10 mouse cellular contexts compared by ENCODE assay signal in genomic region chr7:75594801-75595200, GRCm38 (mm10).
DNase-seq lines count a peak whose midpoint lies in the region.
"Had no signal": no experiment of that assay in that cellular context is flagged by ENCODE, and none has a peak within 500 bp of the region (broad histone marks: within the 10 kb centered on the region; RNA-seq: fewer than 3 reads in every experiment).

No protein-coding gene starts in this region.

- H3K4me1 ChIP-seq in forebrain, embryonic 10.5 days: no peaks in the 10 kb centered on the region

- no peak overlapping the region for H3K27ac ChIP-seq in forebrain, embryonic 10.5 days

- no peak overlapping the region for H3K4me3 ChIP-seq in forebrain, embryonic 10.5 days
- H3K4me3 ChIP-seq: heart, embryonic 13.5 days had no signal

- H3K9me3 ChIP-seq in forebrain, embryonic 10.5 days: no peaks in the 10 kb centered on the region
- H3K9me3 ChIP-seq: heart, embryonic 13.5 days had no signal

- DNase-seq in cerebellum, postnatal 10 days: peak; percentile 72 to 76
- no peak for DNase-seq in cerebellum, adult 11-12 months
- peak; percentile 40 for DNase-seq in urinary bladder, postnatal 14 days (ENCODE audit: low spot score)
- no peak for DNase-seq in urinary bladder, adult 18-20 months (ENCODE audit: low spot score in 2 of 2)
- DNase-seq in lung, adult 18-20 months: peak; percentile 89 to 91
- no peak for DNase-seq in layer of hippocampus, adult 9-10 months (ENCODE audit: low spot score)
- DNase-seq in kidney, adult 11 months: no peak
- no peak for DNase-seq in forebrain, embryonic 10.5 days (ENCODE audit: extremely low spot score, low spot score)
- DNase-seq: B cell, adult 2 months had no signal

- no peaks in the 10 kb centered on the region for H3K27me3 ChIP-seq in forebrain, embryonic 10.5 days (ENCODE audit: poor library complexity, severe bottlenecking)
- H3K27me3 ChIP-seq: heart, embryonic 13.5 days had no signal

- WGBS in forebrain, embryonic 10.5 days: 75% methylated on average over 5 of the region's 5 CpGs

- 0 out of 2 replicates have a peak, but pooled peaks cover 2% of the 10 kb centered on the region for H3K36me3 ChIP-seq in forebrain, embryonic 10.5 days (replicated peaks)

Comparison
In these comparisons a context has a peak if more than half of its experiments do, and no peak if none do; other contexts are left out.
1. DNase-seq: peak in cerebellum, postnatal 10 days (2 of 2), urinary bladder, postnatal 14 days (single experiment) and lung, adult 18-20 months (2 of 2); none in cerebellum, adult 11-12 months (single experiment), urinary bladder, adult 18-20 months (0 of 2), layer of hippocampus, adult 9-10 months (single experiment), kidney, adult 11 months (single experiment) and forebrain, embryonic 10.5 days (single experiment).